Mouse (Mus musculus): ENCODE results near the gene Cbr3. TPM values are rescaled to one million over a fixed set of nuclear protein-coding genes. Genes with fewer than 3 reads are reported as not detected.
A peak's percentile ranks its signal among the peaks of the same experiment; 100 is the strongest.
"Not testable (repeated sequence)": the region's sequence is repeated elsewhere in the genome, so short reads cannot be mapped to it uniquely, and the experiment has no call there.

Cbr3 gene
- polyA plus RNA-seq, 1 experiment: 7.0 TPM

GRCm38 (mm10) chr16:93670466-93670865 lies 12.5 kb upstream of the Cbr3 start:
- H3K4me1 ChIP-seq (ENCODE audit: control insufficient read depth, insufficient read depth, low read length); H3K4me3 ChIP-seq (ENCODE audit: low read depth, low read length); H3K27me3 ChIP-seq (ENCODE audit: control insufficient read depth, insufficient read depth, low read length, poor library complexity, severe bottlenecking); H3K27ac ChIP-seq (ENCODE audit: insufficient read depth, low read length); H3K9ac ChIP-seq (ENCODE audit: low read depth, poor library complexity, severe bottlenecking); H3K36me3 ChIP-seq (ENCODE audit: control insufficient read depth, insufficient read depth, low read length, poor library complexity, severe bottlenecking): not testable (repeated sequence)
- TF ChIP-seq POLR2A (IDR thresholded peaks at IDR 0.05; ENCODE audit: insufficient read depth, low read length): peak; percentile 13
- peak; percentile 70; the same call in 1 of the 2 replicates for TF ChIP-seq EP300 (IDR thresholded peaks at IDR 0.05; ENCODE audit: insufficient read depth, low read depth, low read length)
- peaks cover 31% of the 10 kb centered on the region for H3K9me3 ChIP-seq (replicated peaks; ENCODE audit: control insufficient read depth, insufficient read depth, low read length, poor library complexity, severe bottlenecking)

GRCm38 (mm10) chr16:93671064-93671463 lies 12.0 kb upstream of the Cbr3 start:
- no peak overlapping the region for H3K9ac ChIP-seq (ENCODE audit: low read depth, poor library complexity, severe bottlenecking)

GRCm38 (mm10) chr16:93676376-93676775 lies 6.6 kb upstream of the Cbr3 start:
- Histone ChIP-seq H3K4me3 (ENCODE audit: low read depth, low read length) (no peak overlapping the region), H3K27me3 (ENCODE audit: control insufficient read depth, insufficient read depth, low read length, poor library complexity, severe bottlenecking) (no peaks in the 10 kb centered on the region), H3K27ac (ENCODE audit: insufficient read depth, low read length) (no peak overlapping the region), H3K4me1 (ENCODE audit: control insufficient read depth, insufficient read depth, low read length) (peaks cover 2% of the 10 kb centered on the region), H3K9me3 (replicated peaks; ENCODE audit: control insufficient read depth, insufficient read depth, low read length, poor library complexity, severe bottlenecking) (no peaks in the 10 kb centered on the region), H3K9ac (ENCODE audit: low read depth, poor library complexity, severe bottlenecking) (no peak overlapping the region), H3K36me3 (ENCODE audit: control insufficient read depth, insufficient read depth, low read length, poor library complexity, severe bottlenecking) (no peaks in the 10 kb centered on the region)
- TF ChIP-seq EP300 (IDR thresholded peaks at IDR 0.05; ENCODE audit: insufficient read depth, low read depth, low read length): no peak
- no peak for TF ChIP-seq POLR2A (IDR thresholded peaks at IDR 0.05; ENCODE audit: insufficient read depth, low read length)
- TF ChIP-seq CTCF (IDR thresholded peaks at IDR 0.05; ENCODE audit: low read depth, low read length): no peak

More at GRCm38 (mm10) chr16:93671064-93671463, 12.0 kb upstream of the Cbr3 start:
- H3K4me1 ChIP-seq (ENCODE audit: control insufficient read depth, insufficient read depth, low read length): no peaks in the 10 kb centered on the region
- TF ChIP-seq EP300 (IDR thresholded peaks at IDR 0.05; ENCODE audit: insufficient read depth, low read depth, low read length) (no peak), CTCF (IDR thresholded peaks at IDR 0.05; ENCODE audit: low read depth, low read length) (peak; percentile 72)
- H3K4me3 ChIP-seq (ENCODE audit: low read depth, low read length): no peak overlapping the region
- H3K9me3 ChIP-seq (replicated peaks; ENCODE audit: control insufficient read depth, insufficient read depth, low read length, poor library complexity, severe bottlenecking): peaks cover 31% of the 10 kb centered on the region
- peak overlapping the region; percentile 25; the same call in 1 of the 2 replicates for H3K27ac ChIP-seq (ENCODE audit: insufficient read depth, low read length)
- no peaks in the 10 kb centered on the region for H3K36me3 ChIP-seq (ENCODE audit: control insufficient read depth, insufficient read depth, low read length, poor library complexity, severe bottlenecking)
- no peaks in the 10 kb centered on the region for H3K27me3 ChIP-seq (ENCODE audit: control insufficient read depth, insufficient read depth, low read length, poor library complexity, severe bottlenecking)

GRCm38 (mm10) chr16:93678206-93678605 lies 4.8 kb upstream of the Cbr3 start:
- Histone ChIP-seq H3K4me3 (ENCODE audit: low read depth, low read length) (no peak overlapping the region), H3K9me3 (replicated peaks; ENCODE audit: control insufficient read depth, insufficient read depth, low read length, poor library complexity, severe bottlenecking) (no peaks in the 10 kb centered on the region), H3K36me3 (ENCODE audit: control insufficient read depth, insufficient read depth, low read length, poor library complexity, severe bottlenecking) (no peaks in the 10 kb centered on the region), H3K4me1 (ENCODE audit: control insufficient read depth, insufficient read depth, low read length) (peaks cover 4% of the 10 kb centered on the region), H3K27me3 (ENCODE audit: control insufficient read depth, insufficient read depth, low read length, poor library complexity, severe bottlenecking) (no peaks in the 10 kb centered on the region), H3K9ac (ENCODE audit: low read depth, poor library complexity, severe bottlenecking) (no peak overlapping the region), H3K27ac (ENCODE audit: insufficient read depth, low read length) (no peak overlapping the region)
- TF ChIP-seq CTCF (IDR thresholded peaks at IDR 0.05; ENCODE audit: low read depth, low read length) (no peak), EP300 (IDR thresholded peaks at IDR 0.05; ENCODE audit: insufficient read depth, low read depth, low read length) (no peak), POLR2A (IDR thresholded peaks at IDR 0.05; ENCODE audit: insufficient read depth, low read length) (no peak)

- no peak overlapping the region for H3K27ac ChIP-seq (ENCODE audit: insufficient read depth, low read length)
- no peak for TF ChIP-seq CTCF (IDR thresholded peaks at IDR 0.05; ENCODE audit: low read depth, low read length)
- TF ChIP-seq POLR2A (IDR thresholded peaks at IDR 0.05; ENCODE audit: insufficient read depth, low read length): no peak
- no peak for TF ChIP-seq EP300 (IDR thresholded peaks at IDR 0.05; ENCODE audit: insufficient read depth, low read depth, low read length)
- H3K27me3 ChIP-seq (ENCODE audit: control insufficient read depth, insufficient read depth, low read length, poor library complexity, severe bottlenecking): peaks cover 2% of the 10 kb centered on the region; the same call in 1 of the 2 replicates
Observed at GRCm38 (mm10) chr16:93679165-93679564, 3.9 kb upstream of the Cbr3 start.

GRCm38 (mm10) chr16:93682156-93682688 lies 793 bp upstream of the Cbr3 start:
- TF ChIP-seq POLR2A (IDR thresholded peaks at IDR 0.05; ENCODE audit: insufficient read depth, low read length): no peak
- peak; percentile 83 for TF ChIP-seq EP300 (IDR thresholded peaks at IDR 0.05; ENCODE audit: insufficient read depth, low read depth, low read length)
- H3K27me3 ChIP-seq (ENCODE audit: control insufficient read depth, insufficient read depth, low read length, poor library complexity, severe bottlenecking): peaks cover 2% of the 10 kb centered on the region; the same call in 1 of the 2 replicates
- no peaks in the 10 kb centered on the region for H3K9me3 ChIP-seq (replicated peaks; ENCODE audit: control insufficient read depth, insufficient read depth, low read length, poor library complexity, severe bottlenecking)
- H3K4me3 ChIP-seq (ENCODE audit: low read depth, low read length): peak overlapping the region; percentile 69
- H3K9ac ChIP-seq (ENCODE audit: low read depth, poor library complexity, severe bottlenecking): peak overlapping the region; percentile 50; the same call in 1 of the 2 replicates
- H3K27ac ChIP-seq (ENCODE audit: insufficient read depth, low read length): peak overlapping the region; percentile 90
- H3K4me1 ChIP-seq (ENCODE audit: control insufficient read depth, insufficient read depth, low read length): peaks cover 4% of the 10 kb centered on the region
- H3K36me3 ChIP-seq (ENCODE audit: control insufficient read depth, insufficient read depth, low read length, poor library complexity, severe bottlenecking): no peaks in the 10 kb centered on the region

More at GRCm38 (mm10) chr16:93679165-93679564, 3.9 kb upstream of the Cbr3 start:
- H3K4me3 ChIP-seq (ENCODE audit: low read depth, low read length): no peak overlapping the region
- H3K4me1 ChIP-seq (ENCODE audit: control insufficient read depth, insufficient read depth, low read length): peaks cover 4% of the 10 kb centered on the region
- H3K9me3 ChIP-seq (replicated peaks; ENCODE audit: control insufficient read depth, insufficient read depth, low read length, poor library complexity, severe bottlenecking): no peaks in the 10 kb centered on the region
- H3K9ac ChIP-seq (ENCODE audit: low read depth, poor library complexity, severe bottlenecking): no peak overlapping the region
- H3K36me3 ChIP-seq (ENCODE audit: control insufficient read depth, insufficient read depth, low read length, poor library complexity, severe bottlenecking): no peaks in the 10 kb centered on the region
